Mouse (Mus musculus) forebrain, embryonic 11.5 days (tissue): ENCODE measurements around the gene Fbf1. TPM values are rescaled to one million over a fixed set of nuclear protein-coding genes. Genes with fewer than 3 reads are reported as not detected.

Experiments used
- ATAC-seq: fragments of 200-750 bp; cut with Nextera tagmentation; replicated peaks from 2 replicates; pipeline ENCODE4 v1.8.0; 2017; ENCODE audit warnings: moderate TSS enrichment; ENCODE audit not compliant: low FRiP score
- DNase-seq: peaks from one replicate; pipeline ENCODE4 v3.0.0-alpha.2; 2017; ENCODE audit warnings: low spot score
- H3K27ac ChIP-seq: fragments of 300-500 bp; sonication (generic); 2 replicates; pipeline ENCODE4 v1.5.1; 2014; ENCODE audit warnings: low read depth, low read length
- H3K27me3 ChIP-seq: fragments of 300-500 bp; sonication (generic); 2 replicates; pipeline ENCODE4 v1.6.1; 2014; ENCODE audit warnings: mild to moderate bottlenecking, low read length, mixed read lengths; ENCODE audit not compliant: control insufficient read depth, insufficient read depth
- H3K36me3 ChIP-seq: fragments of 300-500 bp; sonication (generic); 2 replicates; pipeline ENCODE4 v1.6.1; 2014; ENCODE audit warnings: mild to moderate bottlenecking, low read length, moderate library complexity, mixed read lengths; ENCODE audit not compliant: control insufficient read depth, insufficient read depth
- H3K4me1 ChIP-seq: fragments of 300-500 bp; sonication (generic); replicated peaks from 2 replicates; pipeline ENCODE4 v1.6.1; 2014; ENCODE audit warnings: low read length, mixed read lengths; ENCODE audit not compliant: control insufficient read depth, insufficient read depth
- H3K4me2 ChIP-seq: fragments of 300-500 bp; sonication (generic); 2 replicates; pipeline ENCODE4 v1.6.1; 2014; ENCODE audit warnings: low read depth, mild to moderate bottlenecking, low read length, moderate library complexity, mixed read lengths; ENCODE audit not compliant: severe bottlenecking
- H3K4me3 ChIP-seq: fragments of 300-500 bp; sonication (generic); 2 replicates; pipeline ENCODE4 v1.5.1; 2014; ENCODE audit warnings: low read depth, low read length
- H3K9ac ChIP-seq: fragments of 300-500 bp; sonication (generic); 2 replicates; pipeline ENCODE4 v1.6.1; 2014; ENCODE audit warnings: low read length
- H3K9me3 ChIP-seq: fragments of 300-500 bp; sonication (generic); 2 replicates; pipeline ENCODE4 v1.6.1; 2016; ENCODE audit warnings: low read length, mixed read lengths; ENCODE audit not compliant: control insufficient read depth
- WGBS: fragments of 180-500 bp; shearing (Covaris S2); extraction: QIAGEN DNeasy Blood & Tissue Kit; methylation state at CpG from one replicate; pipeline ENCODE4 v1.1.7; 2014; 5-methylcytosine and 5-hydroxymethylcytosine counted together
- polyA plus RNA-seq: library from polyadenylated mRNA; unstranded; fragments of >200 nt; fragmentation: Nextera tagmentation; extraction: Ambion mirVana; gene quantifications from 2 replicates; pipeline ENCODE4 v1.2.1, GENCODE M21; 2014

Fbf1 gene
- polyA plus RNA-seq, 1 experiment from 2014 or later, result 60.3 TPM

- Histone ChIP-seq H3K9ac (no peak overlapping the region), H3K27me3 (no peaks in the 10 kb centered on the region), H3K27ac (no peak overlapping the region), H3K36me3 (no peaks in the 10 kb centered on the region), H3K4me1 (0 out of 2 replicates have a peak, but pooled peaks cover 2% of the 10 kb centered on the region), H3K4me3 (no peak overlapping the region), H3K4me2 (no peak overlapping the region), H3K9me3 (no peaks in the 10 kb centered on the region)
- DNase-seq, result no peak
- ATAC-seq, result no peak
- 89% methylated on average over 5 of the region's 5 CpGs for WGBS
These were observed 27.3 kb upstream of the Fbf1 start for GRCm38 (mm10) chr11:116195252-116195651.

- Histone ChIP-seq H3K4me1 (0 out of 2 replicates have a peak, but pooled peaks cover 2% of the 10 kb centered on the region), H3K27me3 (no peaks in the 10 kb centered on the region), H3K27ac (no peak overlapping the region), H3K4me3 (no peak overlapping the region), H3K36me3 (no peaks in the 10 kb centered on the region), H3K9ac (no peak overlapping the region), H3K4me2 (no peak overlapping the region), H3K9me3 (no peaks in the 10 kb centered on the region)
- WGBS, result 97% methylated on average over 8 of the region's 8 CpGs
- no peak for ATAC-seq
- DNase-seq, result no peak
These were observed 26.7 kb upstream of the Fbf1 start for GRCm38 (mm10) chr11:116194619-116195018.

- WGBS, result 61% methylated on average over 11 of the region's 11 CpGs
- no peak overlapping the region for H3K4me2 ChIP-seq
- no peak overlapping the region for H3K4me3 ChIP-seq
- H3K9me3 ChIP-seq, result no peaks in the 10 kb centered on the region
- H3K9ac ChIP-seq, result no peak overlapping the region
- ATAC-seq, result no peak
- no peak for DNase-seq
- no peaks in the 10 kb centered on the region for H3K27me3 ChIP-seq
- H3K27ac ChIP-seq, result no peak overlapping the region
- no peaks in the 10 kb centered on the region for H3K4me1 ChIP-seq
- no peaks in the 10 kb centered on the region; the same call in 1 of the 2 replicates for H3K36me3 ChIP-seq
These were observed 19.4 kb upstream of the Fbf1 start for GRCm38 (mm10) chr11:116187226-116187930.

- H3K27ac ChIP-seq, result no peak overlapping the region
- H3K4me3 ChIP-seq, result no peak overlapping the region
- WGBS, result 88% methylated on average over 11 of the region's 11 CpGs
- H3K4me1 ChIP-seq, result no peaks in the 10 kb centered on the region
- H3K36me3 ChIP-seq, result no peaks in the 10 kb centered on the region; the same call in 1 of the 2 replicates
- no peak for DNase-seq
- no peaks in the 10 kb centered on the region for H3K27me3 ChIP-seq
- H3K9ac ChIP-seq, result no peak overlapping the region
- H3K9me3 ChIP-seq, result no peaks in the 10 kb centered on the region
- H3K4me2 ChIP-seq, result no peak overlapping the region
- ATAC-seq, result no peak
These were observed 18.4 kb upstream of the Fbf1 start for GRCm38 (mm10) chr11:116186360-116186759.

GRCm38 (mm10) chr11:116185836-116186235 lies 17.9 kb upstream of the Fbf1 start:
- no peaks in the 10 kb centered on the region for H3K27me3 ChIP-seq
- DNase-seq, result no peak
- WGBS, result 93% methylated on average over 3 of the region's 3 CpGs
- H3K4me3 ChIP-seq, result no peak overlapping the region
- H3K9ac ChIP-seq, result no peak overlapping the region
- H3K9me3 ChIP-seq, result no peaks in the 10 kb centered on the region
- no peaks in the 10 kb centered on the region; the same call in 1 of the 2 replicates for H3K36me3 ChIP-seq
- no peak overlapping the region for H3K4me2 ChIP-seq
- H3K4me1 ChIP-seq, result no peaks in the 10 kb centered on the region
- no peak overlapping the region for H3K27ac ChIP-seq
- ATAC-seq, result no peak

- ATAC-seq (no peak), DNase-seq (no peak)
- Histone ChIP-seq H3K4me2 (no peak overlapping the region), H3K27me3 (no peaks in the 10 kb centered on the region), H3K9ac (no peak overlapping the region), H3K36me3 (no peaks in the 10 kb centered on the region), H3K9me3 (no peaks in the 10 kb centered on the region), H3K27ac (no peak overlapping the region), H3K4me3 (no peak overlapping the region), H3K4me1 (no peaks in the 10 kb centered on the region)
- 91% methylated on average over 20 of the region's 20 CpGs for WGBS
These were observed 10.6 kb upstream of the Fbf1 start for GRCm38 (mm10) chr11:116178411-116179121.

- no peak overlapping the region for H3K9ac ChIP-seq
- H3K4me3 ChIP-seq, result no peak overlapping the region
- no peaks in the 10 kb centered on the region for H3K36me3 ChIP-seq
- WGBS, result 94% methylated on average over 7 of the region's 7 CpGs
- DNase-seq (no peak), ATAC-seq (no peak)
- no peaks in the 10 kb centered on the region for H3K4me1 ChIP-seq
- no peaks in the 10 kb centered on the region for H3K27me3 ChIP-seq
- H3K9me3 ChIP-seq, result no peaks in the 10 kb centered on the region
- no peak overlapping the region for H3K4me2 ChIP-seq
- no peak overlapping the region for H3K27ac ChIP-seq
These were observed 8.0 kb upstream of the Fbf1 start for GRCm38 (mm10) chr11:116176010-116176409.

GRCm38 (mm10) chr11:116174775-116175448 lies 6.9 kb upstream of the Fbf1 start:
- Histone ChIP-seq H3K27me3 (no peaks in the 10 kb centered on the region), H3K4me1 (no peaks in the 10 kb centered on the region), H3K36me3 (no peaks in the 10 kb centered on the region), H3K9ac (no peak overlapping the region), H3K9me3 (no peaks in the 10 kb centered on the region), H3K27ac (no peak overlapping the region), H3K4me3 (no peak overlapping the region), H3K4me2 (no peak overlapping the region)
- WGBS, result 92% methylated on average over 22 of the region's 22 CpGs
- DNase-seq, result no peak
- no peak for ATAC-seq
